Comparison of ENCODE assay signal across 8 mouse cellular contexts in the genomic region with DNA sequence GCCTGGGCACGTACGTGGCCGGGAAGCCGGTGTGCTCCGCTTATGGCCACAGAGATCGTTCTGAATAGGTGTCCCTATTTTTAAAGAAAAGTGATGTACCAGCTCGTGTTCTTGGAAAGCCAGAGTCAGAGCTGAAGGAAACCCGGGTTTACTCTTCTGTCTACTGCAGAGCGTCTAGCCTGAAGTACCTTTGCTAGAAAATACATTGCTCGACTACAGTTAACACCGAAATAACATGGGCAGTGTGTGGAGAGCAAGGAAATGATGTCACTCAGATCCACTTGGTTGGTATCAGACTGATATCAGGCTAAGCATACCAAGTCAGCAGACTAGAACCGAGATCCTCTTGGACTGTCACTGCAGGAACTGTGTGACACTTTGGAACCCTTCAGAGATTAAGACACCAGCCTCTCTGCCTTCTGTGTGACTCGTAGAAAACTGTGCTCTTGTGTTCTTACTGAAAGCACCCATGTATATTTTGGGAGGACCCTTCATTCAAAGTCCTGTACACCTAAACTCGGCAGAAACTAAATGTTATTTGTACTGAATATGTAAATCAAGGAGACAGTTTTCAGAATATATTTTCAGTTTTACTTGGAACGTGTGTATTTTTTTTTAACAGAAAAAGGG. TPM values are rescaled to one million over a fixed set of nuclear protein-coding genes. Genes with fewer than 3 reads are reported as not detected.
DNase-seq lines count a peak whose midpoint lies in the region; ATAC-seq and TF ChIP-seq lines count a peak whose summit lies in the region.

No protein-coding gene starts in this region.

- H3K27ac ChIP-seq in testis, adult 2 months (ENCODE audit: control insufficient read depth, insufficient read depth, low read depth, low read length), result peak overlapping the region; percentile 97
- H3K27ac ChIP-seq in liver, postnatal 0 days (ENCODE audit: low read depth), result peak overlapping the region; percentile 97
- peak overlapping the region; percentile 86 for H3K27ac ChIP-seq in stomach, embryonic 15.5 days

- H3K36me3 ChIP-seq in testis, adult 2 months (ENCODE audit: control insufficient read depth, insufficient read depth, low read length), result no peaks in the 10 kb centered on the region
- H3K36me3 ChIP-seq in liver, postnatal 0 days (replicated peaks; ENCODE audit: insufficient read depth, low read length), result peaks cover 20% of the 10 kb centered on the region
- 0 out of 2 replicates have a peak, but pooled peaks cover 10% of the 10 kb centered on the region for H3K36me3 ChIP-seq in stomach, embryonic 15.5 days

- no peaks in the 10 kb centered on the region for H3K4me1 ChIP-seq in testis, adult 2 months (ENCODE audit: control insufficient read depth, insufficient read depth, low read length)
- peaks cover 7% of the 10 kb centered on the region for H3K4me1 ChIP-seq in liver, postnatal 0 days (ENCODE audit: insufficient read depth)
- H3K4me1 ChIP-seq in stomach, embryonic 15.5 days, result 0 out of 2 replicates have a peak, but pooled peaks cover 4% of the 10 kb centered on the region

- H3K27me3 ChIP-seq in testis, adult 2 months (ENCODE audit: control insufficient read depth, insufficient read depth, low read length), result no peaks in the 10 kb centered on the region
- peaks cover 18% of the 10 kb centered on the region for H3K27me3 ChIP-seq in liver, postnatal 0 days (ENCODE audit: insufficient read depth, low read length)
- peaks cover 17% of the 10 kb centered on the region for H3K27me3 ChIP-seq in stomach, embryonic 15.5 days (replicated peaks)

- 2% methylated on average over 15 of the region's 15 CpGs for WGBS in liver, postnatal 0 days (ENCODE audit: insufficient replicate concordance)
- WGBS in stomach, embryonic 15.5 days, result 2% methylated on average over 15 of the region's 15 CpGs

- TF ChIP-seq POLR2A in testis, adult 2 months (IDR thresholded peaks at IDR 0.05; ENCODE audit: control insufficient read depth, low read depth, low read length), result no peak

- peak overlapping the region; percentile 96 for H3K4me3 ChIP-seq in testis, adult 2 months (ENCODE audit: control insufficient read depth, low read depth, low read length)
- H3K4me3 ChIP-seq in liver, postnatal 0 days (ENCODE audit: low read depth, low read length), result peak overlapping the region; percentile 89
- peak overlapping the region; percentile 84 for H3K4me3 ChIP-seq in stomach, embryonic 15.5 days (replicated peaks)

- peak overlapping the region; percentile 79 for H3K4me2 ChIP-seq in liver, postnatal 0 days (ENCODE audit: low read depth, low read length)
- H3K4me2 ChIP-seq in stomach, embryonic 15.5 days, result peak overlapping the region; percentile 62

- H3K9me3 ChIP-seq in liver, postnatal 0 days (ENCODE audit: low read length), result peaks cover 3% of the 10 kb centered on the region; the same call in 1 of the 2 replicates
- H3K9me3 ChIP-seq in stomach, embryonic 15.5 days, result no peaks in the 10 kb centered on the region

- TF ChIP-seq CTCF in testis, adult 2 months (IDR thresholded peaks at IDR 0.05; ENCODE audit: control insufficient read depth, insufficient read depth, insufficient replicate concordance, low read depth, low read length), result no peak
- TF ChIP-seq CTCF in liver, postnatal 0 days (IDR thresholded peaks at IDR 0.05; ENCODE audit: low read depth), result no peak

- DNase-seq in testis, postnatal 10 days (ENCODE audit: low spot score), result no peak
- peak; percentile 73 for DNase-seq in c-Kit-positive CD71-positive TER-119-positive erythroid progenitor cells, embryonic 14.5 days (ENCODE audit: low spot score)
- peak; percentile 14 for DNase-seq in heart, postnatal 4 days
- DNase-seq in liver, postnatal 0 days, result no peak
- DNase-seq in right cerebral cortex, postnatal 4 days, result no peak
- no peak for DNase-seq in layer of hippocampus, adult 11-12 months (ENCODE audit: low spot score)

- TF ChIP-seq EP300 in liver, postnatal 0 days (IDR thresholded peaks at IDR 0.05; ENCODE audit: low read depth), result no peak

- H3K9ac ChIP-seq in liver, postnatal 0 days (replicated peaks), result peak overlapping the region; percentile 91
- peak overlapping the region; percentile 71 for H3K9ac ChIP-seq in stomach, embryonic 15.5 days

- ATAC-seq in liver, postnatal 0 days, result peak; percentile 48
- peak; percentile 41; the same call in 1 of the 2 replicates for ATAC-seq in stomach, embryonic 15.5 days (ENCODE audit: insufficient read depth, low FRiP score, low read depth)

RNA-seq across cellular contexts. Expression of gene Zranb2, which starts 0.9 kb away (rescaled TPM):
- polyA plus RNA-seq in testis, adult 2 months (2012; rRNA removed), result 13.7 and 16.0 TPM in 2 replicates
- total RNA-seq in heart, postnatal 4 days (2021), result 10 to 100 TPM; 53.7 to 53.8 TPM
- 24.6 and 28.4 TPM in 2 replicates for polyA plus RNA-seq in liver, postnatal 0 days (2015; fragmentation: Nextera tagmentation; extraction: Ambion mirVana)
- 78.1 and 87.2 TPM in 2 replicates for polyA plus RNA-seq in stomach, embryonic 15.5 days (2015; fragmentation: Nextera tagmentation; extraction: Ambion mirVana)

RNA-seq across cellular contexts. Expression of gene Ptger3, which starts 31.8 kb away (rescaled TPM):
- polyA plus RNA-seq in testis, adult 2 months (2012; rRNA removed), result 0.17 TPM in 1 of 2 replicates, not detected in the other
- total RNA-seq in heart, postnatal 4 days (2021), result under 1 TPM; 0.48 to 0.88 TPM
- polyA plus RNA-seq in liver, postnatal 0 days (2015; fragmentation: Nextera tagmentation; extraction: Ambion mirVana), result 4.2 and 4.7 TPM in 2 replicates
- polyA plus RNA-seq in stomach, embryonic 15.5 days (2015; fragmentation: Nextera tagmentation; extraction: Ambion mirVana), result 16.8 and 19.0 TPM in 2 replicates

Comparison
In these comparisons a context has a peak if more than half of its experiments do, and no peak if none do; other contexts are left out.
1. DNase-seq: peak in c-Kit-positive CD71-positive TER-119-positive erythroid progenitor cells, embryonic 14.5 days (single experiment) and heart, postnatal 4 days (single experiment); none in testis, postnatal 10 days (single experiment), liver, postnatal 0 days (single experiment), right cerebral cortex, postnatal 4 days (single experiment) and layer of hippocampus, adult 11-12 months (single experiment).
2. Peak in every context shown above with its lines, with median percentiles within 50 percentile points of each other: H3K27ac ChIP-seq and H3K4me3 ChIP-seq.